Comparison of ENCODE assay signal across 8 mouse cellular contexts in the genomic region with DNA sequence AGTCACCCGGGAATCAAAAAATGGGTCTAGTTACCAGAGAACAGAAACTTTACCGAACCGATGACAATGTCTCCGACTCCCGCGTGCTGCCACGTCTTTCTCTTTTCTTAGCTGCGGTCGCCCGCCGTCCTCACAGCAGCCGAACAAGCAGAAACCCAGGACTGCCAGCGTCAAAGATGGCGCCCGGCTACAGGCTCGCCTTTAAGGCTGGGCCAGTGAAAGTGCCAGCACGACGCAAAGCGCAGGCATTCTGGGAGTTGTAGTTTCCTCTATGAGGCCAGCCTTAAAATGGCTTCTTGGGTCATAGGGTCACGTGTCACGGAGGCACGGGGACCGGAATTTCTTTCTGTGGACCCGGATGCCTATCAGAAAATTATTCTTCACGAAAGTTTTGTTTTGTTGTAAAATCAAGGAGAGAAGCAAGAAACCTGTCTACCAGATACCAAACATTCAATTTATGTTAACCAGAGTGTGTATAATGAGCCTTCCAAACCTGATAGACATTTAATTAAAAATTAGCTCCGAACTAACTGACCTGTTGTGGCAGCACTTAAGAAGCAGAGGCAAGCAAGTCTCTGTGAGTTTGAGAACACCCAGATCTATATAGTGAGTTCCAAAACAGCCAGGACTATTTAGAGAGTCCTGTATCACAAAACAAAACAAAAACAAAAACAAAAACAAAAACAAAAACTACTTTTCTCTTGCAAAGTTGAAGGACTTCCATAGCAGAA. TPM values are rescaled to one million over a fixed set of nuclear protein-coding genes. Genes with fewer than 3 reads are reported as not detected.
DNase-seq lines count a peak whose midpoint lies in the region; ATAC-seq and TF ChIP-seq lines count a peak whose summit lies in the region.

Gene Gm38394 (minus strand): TSS at position 116 of the 731 bp plus-strand sequence.

- no peaks in the 10 kb centered on the region for H3K27me3 ChIP-seq in hindbrain, postnatal 0 days (ENCODE audit: insufficient read depth, low read length)

- peak within 1 kb of the TSS; percentile 97 for H3K27ac ChIP-seq in gastrocnemius, adult 2 months
- H3K27ac ChIP-seq in hindbrain, postnatal 0 days: peak within 1 kb of the TSS; percentile 94
- peak within 1 kb of the TSS; percentile 96 for H3K27ac ChIP-seq in left cerebral cortex, adult 2 months

- ATAC-seq in common myeloid progenitor, adult 5-6 weeks (replicated peaks; ENCODE audit: low read depth, poor library complexity, severe bottlenecking): peak; percentile 99
- peak; percentile 99 for ATAC-seq in hindbrain, postnatal 0 days
- ATAC-seq in megakaryocyte, adult 5-6 weeks (ENCODE audit: poor library complexity, severe bottlenecking): peak; percentile 100

- no peaks in the 10 kb centered on the region for H3K9me3 ChIP-seq in hindbrain, postnatal 0 days (ENCODE audit: low read length)

- intact Hi-C loops in gastrocnemius, adult 2 months (cut with DNase I): loop anchor here (2.0 kb wide), 1 partner anchor 15 kb away; no protein-coding TSS in a partner anchor
- intact Hi-C loops in left cerebral cortex, adult 2 months (cut with DNase I): loop anchor here (5.0 kb wide), 1 partner anchor 386 kb away; no protein-coding TSS in a partner anchor

- H3K4me1 ChIP-seq in hindbrain, postnatal 0 days (ENCODE audit: insufficient read depth, low read length): peaks cover 14% of the 10 kb centered on the region

- H3K9ac ChIP-seq in hindbrain, postnatal 0 days (replicated peaks; ENCODE audit: low read length): peak within 1 kb of the TSS; percentile 77

- peak within 1 kb of the TSS; percentile 97 for H3K4me2 ChIP-seq in hindbrain, postnatal 0 days (ENCODE audit: low read depth, low read length)

- peak; percentile 98 for DNase-seq in ZHBTc4 (ENCODE audit: low read depth, low spot score)
- peak; percentile 95 for DNase-seq in gastrocnemius, adult 2 months
- peak; percentile 99 for DNase-seq in hindbrain, postnatal 0 days (ENCODE audit: low spot score)
- peak; percentile 89 to 90 for DNase-seq in left cerebral cortex, adult 2 months (ENCODE audit: extremely low spot score in 1 of 2, low spot score in 2 of 2)
- peak; percentile 92 to 93 for DNase-seq in right cerebral cortex, adult 2 months (ENCODE audit: low spot score in 2 of 2)
- peak; percentile 92 for DNase-seq in urinary bladder, postnatal 14 days (ENCODE audit: low spot score)

- peak within 1 kb of the TSS; percentile 94 for H3K4me3 ChIP-seq in gastrocnemius, adult 2 months
- peak within 1 kb of the TSS; percentile 76 for H3K4me3 ChIP-seq in hindbrain, postnatal 0 days (ENCODE audit: low read length)
- peak within 1 kb of the TSS; percentile 77 for H3K4me3 ChIP-seq in left cerebral cortex, adult 2 months

- H3K36me3 ChIP-seq in hindbrain, postnatal 0 days (ENCODE audit: insufficient read depth, low read length): peaks cover 10% of the 10 kb centered on the region; the same call in 1 of the 2 replicates

- TF ChIP-seq CTCF in gastrocnemius, adult 2 months (IDR thresholded peaks at IDR 0.05): no peak
- no peak for TF ChIP-seq CTCF in hindbrain, postnatal 0 days (IDR thresholded peaks at IDR 0.05; ENCODE audit: low read depth)
- no peak for TF ChIP-seq CTCF in left cerebral cortex, adult 2 months (IDR thresholded peaks at IDR 0.05)

- 4% methylated on average over 26 of the region's 26 CpGs for WGBS in hindbrain, postnatal 0 days

RNA-seq across cellular contexts. Expression of gene Gm38394, which starts in this region (rescaled TPM):
- 12.5 and 13.7 TPM in 2 replicates for total RNA-seq in common myeloid progenitor, adult 5-6 weeks (2017)
- total RNA-seq in gastrocnemius, adult 2 months (2021): 10 to 100 TPM; 29.8 to 32.2 TPM
- 5.1 and 5.3 TPM in 2 replicates for total RNA-seq in hindbrain, postnatal 0 days (2014; rRNA removed)
- polyA plus RNA-seq in hindbrain, postnatal 0 days (2015; fragmentation: Nextera tagmentation; extraction: Ambion mirVana): 1.2 and 1.7 TPM in 2 replicates
- 10 to 100 TPM; 30.9 to 33.7 TPM for total RNA-seq in left cerebral cortex, adult 2 months (2021)
- total RNA-seq in megakaryocyte, adult 5-6 weeks (2015): 14.4 and 19.1 TPM in 2 replicates
- total RNA-seq in megakaryocyte, adult 5-6 weeks (2017): 5.9 and 8.7 TPM in 2 replicates

Comparison
In these comparisons a context has a peak if more than half of its experiments do, and no peak if none do; other contexts are left out.
1. Peak in every context shown above with its lines: DNase-seq, ATAC-seq, H3K4me3 ChIP-seq and H3K27ac ChIP-seq.